Mouse (Mus musculus) heart, embryonic 14.5 days (tissue): Measurements from ENCODE around the gene Anapc1. TPM values are rescaled to one million over a fixed set of nuclear protein-coding genes. Genes with fewer than 3 reads are reported as not detected.

Experiments
- ATAC-seq: fragments of 200-750 bp; cut with Nextera tagmentation; 2 replicates; pipeline ENCODE4 v1.8.0; 2017; ENCODE audit warnings: low read depth, moderate TSS enrichment; ENCODE audit not compliant: insufficient number of reproducible peaks, insufficient read depth, low FRiP score
- H3K27ac ChIP-seq, 2 experiments: fragments of 200-500 bp in 1 of 2; fragments of 300-500 bp in 1 of 2; sonication (generic) in 1 of 2; replicated peaks in 1 of 2; 2 replicates each; pipeline ENCODE4 v1.5.1; 2012 to 2014; ENCODE audit warnings: low read depth in 2 of 2, low read length in 2 of 2, control low read depth in 1 of 2, mild to moderate bottlenecking in 1 of 2, mixed read lengths in 1 of 2; ENCODE audit not compliant: control insufficient read depth in 1 of 2, insufficient read depth in 1 of 2
- H3K27me3 ChIP-seq: fragments of 300-500 bp; sonication (generic); 2 replicates; pipeline ENCODE4 v1.6.1; 2014; ENCODE audit warnings: mild to moderate bottlenecking, low read length, control low read depth; ENCODE audit not compliant: control insufficient read depth, insufficient read depth
- H3K36me3 ChIP-seq: fragments of 300-500 bp; sonication (generic); 2 replicates; pipeline ENCODE4 v1.6.1; 2014; ENCODE audit warnings: mild to moderate bottlenecking, control low read depth, low read length, mixed read lengths; ENCODE audit not compliant: control insufficient read depth, insufficient read depth
- H3K4me1 ChIP-seq, 2 experiments: fragments of 200-500 bp in 1 of 2; fragments of 300-500 bp in 1 of 2; sonication (generic) in 1 of 2; 2 replicates each; pipeline ENCODE4 v1.6.1; 2012 to 2014; ENCODE audit warnings: low read length in 2 of 2, control low read depth in 1 of 2, mixed read lengths in 1 of 2; ENCODE audit not compliant: control insufficient read depth in 2 of 2, insufficient read depth in 2 of 2
- H3K4me2 ChIP-seq: fragments of 300-500 bp; sonication (generic); 2 replicates; pipeline ENCODE4 v1.6.1; 2014; ENCODE audit warnings: mild to moderate bottlenecking, low read length
- H3K4me3 ChIP-seq, 2 experiments: fragments of 200-500 bp in 1 of 2; fragments of 300-500 bp in 1 of 2; sonication (generic) in 1 of 2; 2 replicates each; pipeline ENCODE4 v1.5.1; 2012 to 2014; ENCODE audit warnings: low read length in 2 of 2, mild to moderate bottlenecking in 2 of 2, control low read depth in 1 of 2, low read depth in 1 of 2, moderate library complexity in 1 of 2; ENCODE audit not compliant: control insufficient read depth in 1 of 2, insufficient read depth in 1 of 2
- H3K9ac ChIP-seq: fragments of 300-500 bp; sonication (generic); 2 replicates; pipeline ENCODE4 v1.6.1; 2014; ENCODE audit warnings: mild to moderate bottlenecking, low read length
- H3K9me3 ChIP-seq: fragments of 300-500 bp; sonication (generic); 2 replicates; pipeline ENCODE4 v1.6.1; 2016; ENCODE audit warnings: low read length, control low read depth; ENCODE audit not compliant: control insufficient read depth
- WGBS: fragments of 180-500 bp; shearing (Covaris S2); extraction: QIAGEN DNeasy Blood & Tissue Kit; methylation state at CpG from one replicate; pipeline ENCODE4 v1.1.7; 2014; 5-methylcytosine and 5-hydroxymethylcytosine counted together
- polyA plus RNA-seq: library from polyadenylated mRNA; unstranded; fragments of >200 nt; fragmentation: Nextera tagmentation; extraction: Ambion mirVana; gene quantifications from 2 replicates; pipeline ENCODE4 v1.2.1, GENCODE M21; 2014

The Anapc1 gene
- polyA plus RNA-seq, 1 experiment from 2014 or later, result 51.0 TPM

DNA sequence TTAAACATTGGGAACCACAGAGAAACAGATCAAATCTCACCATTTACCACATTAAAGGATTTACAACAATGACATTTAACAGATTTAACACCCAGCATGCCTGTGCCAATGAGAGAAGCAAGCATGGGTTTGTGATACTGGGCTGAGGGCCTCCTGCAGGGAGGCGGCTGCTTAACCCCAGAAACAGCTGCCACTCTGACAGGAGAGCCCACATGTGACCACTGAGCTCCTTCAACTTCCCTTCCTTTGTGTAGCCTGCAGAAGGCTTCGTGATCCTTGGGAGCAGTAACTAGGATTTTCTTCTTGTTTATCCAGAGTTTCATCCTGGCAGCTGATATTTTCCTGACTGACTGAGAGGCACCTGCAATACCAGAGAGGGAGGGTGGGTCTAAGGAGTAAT lies 85.7 kb downstream of the Anapc1 start:
- H3K4me2 ChIP-seq, result no peak overlapping the region
- 0 out of 2 replicates have a peak, but pooled peaks cover under 1% of the 10 kb centered on the region for H3K9me3 ChIP-seq
- no peak overlapping the region for H3K4me3 ChIP-seq
- no peaks in the 10 kb centered on the region for H3K4me1 ChIP-seq
- WGBS, result 33% methylated on average over 2 of the region's 2 CpGs
- H3K27ac ChIP-seq, result no peak overlapping the region
- H3K9ac ChIP-seq, result no peak overlapping the region
- no peaks in the 10 kb centered on the region for H3K27me3 ChIP-seq
- no peaks in the 10 kb centered on the region for H3K36me3 ChIP-seq
- no peak for ATAC-seq

- H3K9ac ChIP-seq, result no peak overlapping the region
- H3K27ac ChIP-seq, result no peak overlapping the region
- ATAC-seq, result no peak
- H3K27me3 ChIP-seq, result no peaks in the 10 kb centered on the region
- H3K9me3 ChIP-seq, result no peaks in the 10 kb centered on the region
- no peak overlapping the region for H3K4me2 ChIP-seq
- no peaks in the 10 kb centered on the region for H3K36me3 ChIP-seq
- H3K4me1 ChIP-seq, result no peaks in the 10 kb centered on the region
- 84% methylated on average over 7 of the region's 7 CpGs for whole genome bisulfite sequencing
- no peak overlapping the region for H3K4me3 ChIP-seq
Observed at GRCm38 (mm10) chr2:128592301-128592700, 94.9 kb downstream of the Anapc1 start.

DNA sequence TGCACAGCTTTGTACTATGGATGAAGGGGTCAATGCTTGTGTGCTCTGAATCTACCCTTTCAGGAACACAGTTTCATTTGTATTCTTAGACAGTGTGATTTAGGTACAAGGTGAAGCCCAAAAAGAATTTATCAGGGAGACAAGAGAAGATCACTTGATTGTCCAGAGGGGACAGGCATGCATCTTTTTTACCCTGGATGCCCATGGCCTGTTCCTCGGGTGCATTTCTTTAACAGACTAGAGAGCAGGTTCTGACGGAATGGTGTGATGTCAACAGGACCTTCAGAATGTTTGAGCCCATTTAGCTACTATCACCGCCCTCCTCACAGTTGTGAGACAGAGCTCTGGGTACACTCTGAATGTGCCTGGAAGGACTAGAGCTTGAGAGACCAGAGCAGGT lies 96.3 kb downstream of the Anapc1 start, which contains the start of gene Spdye4c:
Gene Spdye4c, plus strand, starts transcription at position 301 of the 400 bp plus-strand sequence.
- H3K9ac ChIP-seq, result no peak within 1 kb of the TSS
- ATAC-seq, result no peak; the same call in 1 of the 2 replicates
- no peaks in the 10 kb centered on the region for H3K27me3 ChIP-seq
- H3K27ac ChIP-seq, result no peak within 1 kb of the TSS
- H3K4me2 ChIP-seq, result no peak within 1 kb of the TSS
- 84% methylated on average over 3 of the region's 3 CpGs for WGBS
- no peak within 1 kb of the TSS for H3K4me3 ChIP-seq
- no peaks in the 10 kb centered on the region for H3K4me1 ChIP-seq
- no peaks in the 10 kb centered on the region for H3K9me3 ChIP-seq
- H3K36me3 ChIP-seq, result no peaks in the 10 kb centered on the region

- Histone ChIP-seq H3K4me1 (no peaks in the 10 kb centered on the region), H3K27me3 (no peaks in the 10 kb centered on the region), H3K4me3 (no peak overlapping the region), H3K36me3 (no peaks in the 10 kb centered on the region), H3K4me2 (no peak overlapping the region), H3K9me3 (no peaks in the 10 kb centered on the region), H3K27ac (no peak overlapping the region), H3K9ac (no peak overlapping the region)
- no peak for ATAC-seq
- WGBS, result 79% methylated on average over 5 of the region's 5 CpGs
Observed at GRCm38 (mm10) chr2:128582881-128583280, 104.3 kb downstream of the Anapc1 start.

GRCm38 (mm10) chr2:128572726-128573624 lies 114.2 kb downstream of the Anapc1 start:
- WGBS, result 43% methylated on average over 16 of the region's 16 CpGs
- no peak overlapping the region for H3K27ac ChIP-seq
- no peak for ATAC-seq
- no peaks in the 10 kb centered on the region for H3K27me3 ChIP-seq
- H3K36me3 ChIP-seq, result no peaks in the 10 kb centered on the region
- no peaks in the 10 kb centered on the region for H3K4me1 ChIP-seq
- H3K4me3 ChIP-seq, result no peak overlapping the region
- no peak overlapping the region for H3K9ac ChIP-seq
- H3K9me3 ChIP-seq, result 0 out of 2 replicates have a peak, but pooled peaks cover 3% of the 10 kb centered on the region
- no peak overlapping the region for H3K4me2 ChIP-seq

- H3K9me3 ChIP-seq, result 0 out of 2 replicates have a peak, but pooled peaks cover 3% of the 10 kb centered on the region
- no peak overlapping the region for H3K27ac ChIP-seq
- ATAC-seq, result no peak
- WGBS, result 76% methylated on average over 4 of the region's 4 CpGs
- H3K4me3 ChIP-seq, result no peak overlapping the region
- H3K4me2 ChIP-seq, result no peak overlapping the region
- H3K9ac ChIP-seq, result no peak overlapping the region
- peaks cover 2% of the 10 kb centered on the region in 2 experiments; a peak in 3 of 4 replicates for H3K4me1 ChIP-seq
- H3K36me3 ChIP-seq, result no peaks in the 10 kb centered on the region
- no peaks in the 10 kb centered on the region for H3K27me3 ChIP-seq
Observed at GRCm38 (mm10) chr2:128571001-128571400, 116.2 kb downstream of the Anapc1 start.

- H3K4me2 ChIP-seq, result no peak overlapping the region
- H3K4me1 ChIP-seq, result peaks cover 5% of the 10 kb centered on the region in 2 experiments; a peak in 3 of 4 replicates
- H3K9me3 ChIP-seq, result 0 out of 2 replicates have a peak, but pooled peaks cover 3% of the 10 kb centered on the region
- H3K9ac ChIP-seq, result no peak overlapping the region
- H3K27me3 ChIP-seq, result no peaks in the 10 kb centered on the region
- ATAC-seq, result no peak
- H3K36me3 ChIP-seq, result no peaks in the 10 kb centered on the region
- no peak overlapping the region for H3K27ac ChIP-seq
- WGBS, result 50% methylated on average over 4 of the region's 4 CpGs
- no peak overlapping the region for H3K4me3 ChIP-seq
Observed at GRCm38 (mm10) chr2:128568490-128568889, 118.7 kb downstream of the Anapc1 start.
